In genomic region chr4:134478031-134478430, GRCm38 (mm10) we compare ENCODE assay signal across 8 mouse cellular contexts. TPM values are rescaled to one million over a fixed set of nuclear protein-coding genes. Genes with fewer than 3 reads are reported as not detected.
DNase-seq lines count a peak whose midpoint lies in the region; ATAC-seq lines count a peak whose summit lies in the region.

No protein-coding gene starts in this region.

- DNase-seq in ZHBTc4 (ENCODE audit: low read depth, low spot score) = peak; percentile 94
- DNase-seq in cerebellum, postnatal 4 days (ENCODE audit: low spot score in 2 of 2) = peak; percentile 98
- peak; percentile 78 to 81 for DNase-seq in gastrocnemius, adult 8-10 months (ENCODE audit: low spot score in 2 of 2)
- DNase-seq in left cerebral cortex, postnatal 10 days (ENCODE audit: extremely low spot score in 1 of 2, low spot score in 2 of 2) = peak; percentile 88 to 91
- DNase-seq in right cerebral cortex, postnatal 10 days (ENCODE audit: low spot score in 2 of 2) = peak; percentile 91 to 95
- DNase-seq in urinary bladder, postnatal 14 days (ENCODE audit: low spot score) = peak; percentile 92

- intact Hi-C loops in left cerebral cortex, postnatal 10 days (cut with DNase I) = loop anchor here (2.0 kb wide), 1 partner anchor 81 kb away; the partner anchor contains the start of gene Pafah2

- ATAC-seq in inflammation-experienced regulatory T-cells, adult 6 months = peak; percentile 96
- ATAC-seq in megakaryocyte progenitor cell, adult 5-6 weeks (replicated peaks; ENCODE audit: poor library complexity) = peak; percentile 96

RNA-seq across cellular contexts. Expression of gene Stmn1, which starts 9.9 kb away (rescaled TPM):
- total RNA-seq in gastrocnemius, adult 8-10 months (2022) = 1 to 10 TPM; 2.7 to 4.4 (median 2.8) TPM
- 100 to 1,000 TPM in 1 of 3 experiments, 10 to 100 TPM in 2; 62.2 to 637 (median 91.9) TPM for polyA plus RNA-seq in inflammation-experienced regulatory T-cells, adult 6 months (2017; shearing (Covaris generic))
- total RNA-seq in left cerebral cortex, postnatal 10 days (2021) = 1,000 to 10,000 TPM; 1,910 to 2,141 TPM
- 794 and 868 TPM in 2 replicates for total RNA-seq in megakaryocyte progenitor cell, adult 5-6 weeks (2015)
- total RNA-seq in megakaryocyte progenitor cell, adult 5-6 weeks (2017) = 1,207 and 1,242 TPM in 2 replicates

RNA-seq across cellular contexts. Expression of gene Paqr7, which starts 18.5 kb away (rescaled TPM):
- total RNA-seq in gastrocnemius, adult 8-10 months (2022) = 1 to 10 TPM; 2.8 to 5.5 (median 5.0) TPM
- polyA plus RNA-seq in inflammation-experienced regulatory T-cells, adult 6 months (2017; shearing (Covaris generic)) = 10 to 100 TPM; 22.5 to 35.0 (median 31.7) TPM
- 10 to 100 TPM; 44.2 to 51.7 TPM for total RNA-seq in left cerebral cortex, postnatal 10 days (2021)
- 5.2 and 7.3 TPM in 2 replicates for total RNA-seq in megakaryocyte progenitor cell, adult 5-6 weeks (2015)
- 11.1 and 13.5 TPM in 2 replicates for total RNA-seq in megakaryocyte progenitor cell, adult 5-6 weeks (2017)

RNA-seq across cellular contexts. Expression of gene Aunip, which starts 32.8 kb away (rescaled TPM):
- total RNA-seq in gastrocnemius, adult 8-10 months (2022) = not detected
- 1 to 10 TPM in 1 of 3 experiments, under 1 TPM in 2; 0.44 to 7.2 (median 0.94) TPM for polyA plus RNA-seq in inflammation-experienced regulatory T-cells, adult 6 months (2017; shearing (Covaris generic))
- 1 to 10 TPM in 1 of 2 experiments, under 1 TPM in 1; 0.88 to 1.0 TPM for total RNA-seq in left cerebral cortex, postnatal 10 days (2021)
- 11.8 and 14.6 TPM in 2 replicates for total RNA-seq in megakaryocyte progenitor cell, adult 5-6 weeks (2015)
- 24.3 and 30.6 TPM in 2 replicates for total RNA-seq in megakaryocyte progenitor cell, adult 5-6 weeks (2017)

RNA-seq across cellular contexts. Expression of gene Mtfr1l, which starts 57.2 kb away (rescaled TPM):
- total RNA-seq in gastrocnemius, adult 8-10 months (2022) = 100 to 1,000 TPM; 129 to 173 (median 151) TPM
- 100 to 1,000 TPM in 1 of 3 experiments, 10 to 100 TPM in 2; 64.7 to 110 (median 89.2) TPM for polyA plus RNA-seq in inflammation-experienced regulatory T-cells, adult 6 months (2017; shearing (Covaris generic))
- total RNA-seq in left cerebral cortex, postnatal 10 days (2021) = 10 to 100 TPM; 82.8 to 84.5 TPM
- 59.1 and 69.8 TPM in 2 replicates for total RNA-seq in megakaryocyte progenitor cell, adult 5-6 weeks (2015)
- total RNA-seq in megakaryocyte progenitor cell, adult 5-6 weeks (2017) = 42.7 and 51.0 TPM in 2 replicates

Comparison
In these comparisons a context has a peak if more than half of its experiments do, and no peak if none do; other contexts are left out.
1. Peak in every context shown above with its lines: DNase-seq and ATAC-seq.
2. RNA of gene Stmn1, which starts 9.9 kb away (total RNA-seq): 1,910 to 2,141 TPM in left cerebral cortex, postnatal 10 days and 794 to 1,242 TPM in megakaryocyte progenitor cell, adult 5-6 weeks; 2.7 to 4.4 TPM in gastrocnemius, adult 8-10 months; every median in the first group is over 100 times any median in the second.
3. RNA of gene Aunip, which starts 32.8 kb away (total RNA-seq): 11.8 to 30.6 TPM in megakaryocyte progenitor cell, adult 5-6 weeks; 0.88 to 1.0 TPM in left cerebral cortex, postnatal 10 days and not detected in gastrocnemius, adult 8-10 months; every median in the first group is over 4 times any median in the second.